Mouse (Mus musculus) spleen, postnatal 14 days (tissue): ENCODE results near the gene Bmp8b.
"Not testable (repeated sequence)": the region's sequence is repeated elsewhere in the genome, so short reads cannot be mapped to it uniquely, and the experiment has no call there.

Experiments used
- DNase-seq, 2 experiments: peaks; one replicate each; pipeline ENCODE4 v3.0.0; 2021 to 2022; ENCODE audit warnings: low spot score in 2 of 2

The Bmp8b gene

GRCm38 (mm10) chr4:123104651-123105450, at the start of gene Bmp8b:
Bmp8b (plus strand) TSS chr4:123105165.
- no peak for DNase-seq

- no peak for DNase-seq
These were observed 48.3 kb upstream of the Bmp8b start for GRCm38 (mm10) chr4:123056560-123057109.

- DNase-seq, result no peak
These were observed 47.0 kb upstream of the Bmp8b start for GRCm38 (mm10) chr4:123057957-123058356.

GRCm38 (mm10) chr4:123061744-123062143, 43.2 kb upstream of the Bmp8b start:
- no peak for DNase-seq

- no peak for DNase-seq
These were observed 36.3 kb upstream of the Bmp8b start for GRCm38 (mm10) chr4:123068646-123069045.

GRCm38 (mm10) chr4:123071266-123071966, 33.5 kb upstream of the Bmp8b start:
- DNase-seq, result peak; percentile 18 to 42

GRCm38 (mm10) chr4:123076928-123077327, 28.0 kb upstream of the Bmp8b start:
- no peak for DNase-seq

GRCm38 (mm10) chr4:123078231-123078630, 26.7 kb upstream of the Bmp8b start:
- no peak for DNase-seq

- DNase-seq, result peak; percentile 40 to 60
These were observed 24.2 kb upstream of the Bmp8b start for GRCm38 (mm10) chr4:123080791-123081190.

GRCm38 (mm10) chr4:123082283-123083163, 22.4 kb upstream of the Bmp8b start:
- DNase-seq, result peak; percentile 40 to 64

GRCm38 (mm10) chr4:123083323-123083902, 21.6 kb upstream of the Bmp8b start:
- DNase-seq, result no peak

- no peak for DNase-seq
These were observed 19.7 kb upstream of the Bmp8b start for GRCm38 (mm10) chr4:123085290-123085689.

GRCm38 (mm10) chr4:123086381-123086780, 18.6 kb upstream of the Bmp8b start:
- DNase-seq, result no peak

GRCm38 (mm10) chr4:123092621-123093020, 12.3 kb upstream of the Bmp8b start:
- no peak for DNase-seq

GRCm38 (mm10) chr4:123093064-123093776, 11.7 kb upstream of the Bmp8b start:
- no peak for DNase-seq

GRCm38 (mm10) chr4:123093869-123094268, 11.1 kb upstream of the Bmp8b start:
- no peak for DNase-seq

GRCm38 (mm10) chr4:123105451-123105790, 456 bp downstream of the Bmp8b start:
- DNase-seq, result no peak

- not testable (repeated sequence) for DNase-seq
These were observed 964 bp downstream of the Bmp8b start for GRCm38 (mm10) chr4:123105929-123106328.

GRCm38 (mm10) chr4:123106864-123107263, 1.9 kb downstream of the Bmp8b start:
- no peak for DNase-seq

- DNase-seq, result no peak
These were observed 3.1 kb downstream of the Bmp8b start for GRCm38 (mm10) chr4:123108056-123108455.

GRCm38 (mm10) chr4:123110751-123111150, 5.8 kb downstream of the Bmp8b start:
- no peak for DNase-seq
